Mouse (Mus musculus) activated CD4-positive, CD25-positive, alpha-beta regulatory T cell, adult 4 months (primary cell): ENCODE measurements at regions not wholly inside any gene's neighbourhood (a gene's known extent, or its start where the extent isn't known, plus 50 kb on each side); places are given as distances from the start of the nearest gene placed in this dataset.
A peak's percentile ranks its signal among the peaks of the same experiment; 100 is the strongest.
"Not testable (repeated sequence)": the region's sequence is repeated elsewhere in the genome, so short reads cannot be mapped to it uniquely, and the experiment has no call there.

Source experiments
- ATAC-seq: one replicate; pipeline ENCODE4 v1.8.0; 2017

GRCm38 (mm10) chr15:19778651-19779050 lies 670.4 kb upstream of the Cdh12 start:
- ATAC-seq, result no peak

GRCm38 (mm10) chr15:19783883-19784282 lies 665.2 kb upstream of the Cdh12 start:
- no peak for ATAC-seq

GRCm38 (mm10) chr15:19806994-19807393 lies 642.1 kb upstream of the Cdh12 start:
- ATAC-seq, result no peak

- no peak for ATAC-seq
Observed at GRCm38 (mm10) chr15:19813647-19814046, 635.4 kb upstream of the Cdh12 start.

- not testable (repeated sequence) for ATAC-seq
Observed at GRCm38 (mm10) chr15:19856892-19857655, 592.0 kb upstream of the Cdh12 start.

GRCm38 (mm10) chr15:19857656-19858006 lies 591.4 kb upstream of the Cdh12 start:
- ATAC-seq, result peak; percentile 55

- peak; percentile 40 for ATAC-seq
Observed at GRCm38 (mm10) chr15:19858668-19859067, 590.4 kb upstream of the Cdh12 start.

- no peak for ATAC-seq
Observed at GRCm38 (mm10) chr15:19863979-19864378, 585.1 kb upstream of the Cdh12 start.

GRCm38 (mm10) chr15:19866559-19866958 lies 582.5 kb upstream of the Cdh12 start:
- no peak for ATAC-seq

- ATAC-seq, result no peak
Observed at GRCm38 (mm10) chr15:19869041-19869440, 580.0 kb upstream of the Cdh12 start.

- no peak for ATAC-seq
Observed at GRCm38 (mm10) chr15:19872611-19873010, 576.5 kb upstream of the Cdh12 start.
